20 mouse cellular contexts compared by ENCODE assay signal in genomic region chr6:112732434-112732833, GRCm38 (mm10). TPM values are rescaled to one million over a fixed set of nuclear protein-coding genes. Genes with fewer than 3 reads are reported as not detected.
DNase-seq lines count a peak whose midpoint lies in the region; ATAC-seq and TF ChIP-seq lines count a peak whose summit lies in the region.
"Had no signal": no experiment of that assay in that cellular context is flagged by ENCODE, and none has a peak within 500 bp of the region (broad histone marks: within the 10 kb centered on the region; RNA-seq: fewer than 3 reads in every experiment).

No protein-coding gene starts in this region.

- no peaks in the 10 kb centered on the region for H3K4me1 ChIP-seq in intestine, postnatal 0 days (replicated peaks; ENCODE audit: control insufficient read depth, insufficient read depth, low read length)
- 0 out of 2 replicates have a peak, but pooled peaks cover 3% of the 10 kb centered on the region for H3K4me1 ChIP-seq in intestine, embryonic 15.5 days (replicated peaks)
- peaks cover 3% of the 10 kb centered on the region; the same call in 1 of the 2 replicates for H3K4me1 ChIP-seq in lung, embryonic 14.5 days (ENCODE audit: insufficient read depth)
- no peaks in the 10 kb centered on the region for H3K4me1 ChIP-seq in MEL (ENCODE audit: control insufficient read depth in 1 of 2, insufficient read depth in 2 of 2, low read length in 2 of 2)
- H3K4me1 ChIP-seq: liver, embryonic 15.5 days had no signal

- TF ChIP-seq POLR2A in MEL (IDR thresholded peaks at IDR 0.05; ENCODE audit: control insufficient read depth in 1 of 2, insufficient read depth in 1 of 2, low read depth in 1 of 2, low read length in 2 of 2, poor library complexity in 1 of 2), result no peak

- no peak for DNase-seq in lung, embryonic 14.5 days
- no peak for DNase-seq in lung, postnatal 14 days
- peak; percentile 25 for DNase-seq in MEL (ENCODE audit: low read depth, low spot score)
- peak; percentile 8 for DNase-seq in splenic B cell, adult 2 months (ENCODE audit: low read depth, low spot score)
- DNase-seq: adrenal gland, postnatal 10 days; cerebellum, postnatal 25 days; gastrocnemius, postnatal 25 days; heart, postnatal 4 days; kidney, postnatal 10 days; right cerebral cortex, postnatal 25 days; thymus, adult 2 months had no signal

- WGBS in intestine, postnatal 0 days, result 98% methylated on average over 3 of the region's 3 CpGs
- 96% methylated on average over 3 of the region's 3 CpGs for WGBS in intestine, embryonic 15.5 days
- 98% methylated on average over 3 of the region's 3 CpGs for WGBS in lung, embryonic 14.5 days

- no peaks in the 10 kb centered on the region for H3K9me3 ChIP-seq in intestine, postnatal 0 days (ENCODE audit: control insufficient read depth)
- H3K9me3 ChIP-seq in intestine, embryonic 15.5 days, result no peaks in the 10 kb centered on the region
- no peaks in the 10 kb centered on the region for H3K9me3 ChIP-seq in lung, embryonic 14.5 days (ENCODE audit: low read depth, low read length)
- H3K9me3 ChIP-seq in MEL (replicated peaks; ENCODE audit: insufficient read depth, low read length), result no peaks in the 10 kb centered on the region
- H3K9me3 ChIP-seq: liver, embryonic 15.5 days; neural tube, embryonic 12.5 days had no signal

- H3K36me3 ChIP-seq in intestine, postnatal 0 days (ENCODE audit: control insufficient read depth, insufficient read depth), result no peaks in the 10 kb centered on the region
- no peaks in the 10 kb centered on the region for H3K36me3 ChIP-seq in intestine, embryonic 15.5 days
- H3K36me3 ChIP-seq in lung, embryonic 14.5 days (ENCODE audit: insufficient read depth), result 0 out of 2 replicates have a peak, but pooled peaks cover 4% of the 10 kb centered on the region
- H3K36me3 ChIP-seq in MEL (ENCODE audit: control insufficient read depth in 1 of 2, insufficient read depth in 2 of 2, low read length in 2 of 2), result no peaks in the 10 kb centered on the region
- H3K36me3 ChIP-seq in splenic B cell, adult 2 months (ENCODE audit: control insufficient read depth, insufficient read depth, low read length, poor library complexity, severe bottlenecking), result no peaks in the 10 kb centered on the region
- H3K36me3 ChIP-seq: heart, embryonic 12.5 days; liver, embryonic 15.5 days had no signal

- H3K4me2 ChIP-seq in intestine, postnatal 0 days (replicated peaks; ENCODE audit: low read depth), result no peak overlapping the region
- H3K4me2 ChIP-seq in intestine, embryonic 15.5 days (replicated peaks), result no peak overlapping the region
- H3K4me2 ChIP-seq in lung, embryonic 14.5 days, result no peak overlapping the region
- H3K4me2 ChIP-seq: heart, embryonic 12.5 days; liver, embryonic 15.5 days; neural tube, embryonic 12.5 days had no signal

- TF ChIP-seq RAD21 in MEL (IDR thresholded peaks at IDR 0.05; ENCODE audit: low read depth, low read length), result peak; percentile 20

- no peaks in the 10 kb centered on the region for H3K79me2 ChIP-seq in MEL (ENCODE audit: control insufficient read depth, insufficient read depth, low read length, poor library complexity)

- H3K4me3 ChIP-seq in intestine, postnatal 0 days (ENCODE audit: low read depth, low read length), result no peak overlapping the region
- H3K4me3 ChIP-seq in intestine, embryonic 15.5 days (replicated peaks), result no peak overlapping the region
- no peak overlapping the region for H3K4me3 ChIP-seq in lung, embryonic 14.5 days (ENCODE audit: low read depth, low read length)
- no peak overlapping the region for H3K4me3 ChIP-seq in MEL (ENCODE audit: control insufficient read depth in 1 of 2, insufficient read depth in 1 of 2, low read depth in 2 of 2, low read length in 2 of 2)
- H3K4me3 ChIP-seq: embryonic facial prominence, embryonic 10.5 days; erythroblast, embryonic 14.5 days; heart, embryonic 12.5 days; liver, embryonic 15.5 days; neural tube, embryonic 12.5 days had no signal

- no peaks in the 10 kb centered on the region for H3K27me3 ChIP-seq in intestine, postnatal 0 days (replicated peaks; ENCODE audit: control insufficient read depth, insufficient read depth, low read length)
- no peaks in the 10 kb centered on the region for H3K27me3 ChIP-seq in intestine, embryonic 15.5 days (replicated peaks)
- H3K27me3 ChIP-seq in lung, embryonic 14.5 days (ENCODE audit: insufficient read depth, low read length), result no peaks in the 10 kb centered on the region
- no peaks in the 10 kb centered on the region for H3K27me3 ChIP-seq in MEL (ENCODE audit: control insufficient read depth in 1 of 2, insufficient read depth in 2 of 2, low read length in 2 of 2)
- no peaks in the 10 kb centered on the region; the same call in 1 of the 2 replicates for H3K27me3 ChIP-seq in splenic B cell, adult 2 months (ENCODE audit: control insufficient read depth, insufficient read depth, low read length, poor library complexity, severe bottlenecking)
- H3K27me3 ChIP-seq: heart, embryonic 12.5 days; liver, embryonic 15.5 days; neural tube, embryonic 12.5 days had no signal

- H3K9ac ChIP-seq in intestine, postnatal 0 days (ENCODE audit: low read depth, low read length), result no peak overlapping the region
- H3K9ac ChIP-seq in intestine, embryonic 15.5 days, result no peak overlapping the region
- H3K9ac ChIP-seq in lung, embryonic 14.5 days, result no peak overlapping the region
- H3K9ac ChIP-seq in MEL (ENCODE audit: control insufficient read depth, low read depth, low read length, poor library complexity, severe bottlenecking), result no peak overlapping the region
- H3K9ac ChIP-seq: heart, embryonic 12.5 days; liver, embryonic 15.5 days; neural tube, embryonic 12.5 days had no signal

- ATAC-seq in intestine, postnatal 0 days, result no peak
- ATAC-seq in intestine, embryonic 15.5 days, result no peak
- ATAC-seq in lung, embryonic 14.5 days (ENCODE audit: insufficient read depth), result no peak
- no peak for ATAC-seq in megakaryocyte-erythroid progenitor cell, adult 5-6 weeks (replicated peaks; ENCODE audit: low FRiP score, low TSS enrichment, poor library complexity, severe bottlenecking)
- ATAC-seq: inflammation-experienced regulatory T-cells, adult 6 months had no signal

- TF ChIP-seq EP300 in MEL (IDR thresholded peaks at IDR 0.05; ENCODE audit: low read depth in 1 of 2, low read length in 2 of 2), result no peak

- peak; percentile 46 for TF ChIP-seq CTCF in intestine, postnatal 0 days (IDR thresholded peaks at IDR 0.05; ENCODE audit: low read depth)
- TF ChIP-seq CTCF in lung, embryonic 14.5 days (IDR thresholded peaks at IDR 0.05; ENCODE audit: low read depth), result peak; percentile 34
- TF ChIP-seq CTCF in MEL (IDR thresholded peaks at IDR 0.05 in 2 of 3, conservative IDR thresholded peaks at IDR 0.05 in 1 of 3; ENCODE audit: control insufficient read depth in 1 of 3, insufficient read depth in 1 of 3, low read depth in 2 of 3, low read length in 3 of 3, poor library complexity in 1 of 3, severe bottlenecking in 1 of 3), result peak; percentile 34 to 45 (median 42); a peak in 5 of 6 replicates

- no peak overlapping the region for H3K27ac ChIP-seq in intestine, postnatal 0 days (ENCODE audit: low read depth, low read length)
- no peak overlapping the region for H3K27ac ChIP-seq in intestine, embryonic 15.5 days
- no peak overlapping the region for H3K27ac ChIP-seq in lung, embryonic 14.5 days (ENCODE audit: low read depth)
- H3K27ac ChIP-seq in MEL (ENCODE audit: control insufficient read depth, low read depth, low read length), result no peak overlapping the region
- H3K27ac ChIP-seq: embryonic facial prominence, embryonic 10.5 days; liver, embryonic 15.5 days; neural tube, embryonic 12.5 days had no signal

TF ChIP-seq in MEL, 35 proteins besides CTCF, POLR2A, EP300 and RAD21:
- TF ChIP-seq ETS1 (IDR thresholded peaks at IDR 0.05; ENCODE audit: low read depth, low read length), result no peak
- TF ChIP-seq SMC3 (IDR thresholded peaks at IDR 0.05; ENCODE audit: low read depth, low read length), result peak; percentile 26; the same call in 1 of the 2 replicates

RNA-seq across cellular contexts. Expression of gene Rad18, which starts 35.9 kb away (rescaled TPM):
- polyA plus RNA-seq in intestine, postnatal 0 days (2015; fragmentation: Nextera tagmentation; extraction: Ambion mirVana), result 7.2 and 9.3 TPM in 2 replicates
- polyA plus RNA-seq in intestine, embryonic 15.5 days (2015; fragmentation: Nextera tagmentation; extraction: Ambion mirVana), result 30.0 and 34.4 TPM in 2 replicates
- polyA plus RNA-seq in lung, embryonic 14.5 days (2014; fragmentation: Nextera tagmentation; extraction: Ambion mirVana), result 49.8 and 55.5 TPM in 2 replicates
- total RNA-seq in MEL (2012; rRNA removed), result 15.3 and 17.3 TPM in 2 replicates
- polyA plus RNA-seq in MEL (2012; ENCODE audit: insufficient read depth in 1 of 2, insufficient read length in 2 of 2, low read depth in 1 of 2, low replicate concordance in 2 of 2, missing spikeins in 1 of 2), result 10 to 100 TPM in 1 of 2 experiments, not detected in 1; 23.2 TPM
- 36.0 and 52.4 TPM in 2 replicates for total RNA-seq in megakaryocyte-erythroid progenitor cell, adult 5-6 weeks (2014; fragmentation: Nextera tagmentation)
- 40.1 and 49.6 TPM in 2 replicates for total RNA-seq in megakaryocyte-erythroid progenitor cell, adult 5-6 weeks (2017)

Comparison
In these comparisons a context has a peak if more than half of its experiments do, and no peak if none do; other contexts are left out.
1. DNase-seq: peak in MEL (single experiment) and splenic B cell, adult 2 months (single experiment); none in lung, embryonic 14.5 days (single experiment) and lung, postnatal 14 days (single experiment).
2. Peak in every context shown above with its lines, with median percentiles within 50 percentile points of each other: CTCF ChIP-seq.